Mouse (Mus musculus): Measurements from ENCODE around the gene Thnsl1.

DNA sequence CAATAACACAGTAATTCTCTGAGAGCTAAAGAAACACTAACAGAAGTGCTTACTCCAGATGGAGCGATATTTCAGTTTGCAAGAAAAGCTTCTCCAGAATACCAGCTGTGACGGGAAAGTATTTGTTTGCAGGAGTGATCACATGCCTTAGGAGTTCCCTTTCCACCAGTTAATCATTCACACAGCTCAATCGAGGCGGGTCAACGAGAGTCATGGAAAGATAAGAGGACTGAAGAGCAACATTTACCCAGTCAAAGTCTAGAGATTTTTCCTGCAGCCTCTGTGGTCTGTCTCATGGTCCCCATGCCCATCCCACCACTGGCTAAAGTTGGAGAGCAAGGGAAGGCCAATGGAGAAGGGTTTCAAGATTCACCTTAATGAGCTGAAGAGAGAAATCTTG, 53.6 kb downstream of the Thnsl1 start:
- TF ChIP-seq ZNF384 (IDR thresholded peaks at IDR 0.05; ENCODE audit: low read depth, low read length) (no peak), HCFC1 (IDR thresholded peaks at IDR 0.05; ENCODE audit: borderline replicate concordance, insufficient read depth, low read length) (no peak), ZC3H11A (IDR thresholded peaks at IDR 0.05; ENCODE audit: borderline replicate concordance, low read depth, low read length) (no peak), CHD2 (IDR thresholded peaks at IDR 0.05; ENCODE audit: low read depth, low read length) (no peak)

Data from ES-E14 (cell line).